8 mouse cellular contexts compared by ENCODE assay signal in the genomic region with DNA sequence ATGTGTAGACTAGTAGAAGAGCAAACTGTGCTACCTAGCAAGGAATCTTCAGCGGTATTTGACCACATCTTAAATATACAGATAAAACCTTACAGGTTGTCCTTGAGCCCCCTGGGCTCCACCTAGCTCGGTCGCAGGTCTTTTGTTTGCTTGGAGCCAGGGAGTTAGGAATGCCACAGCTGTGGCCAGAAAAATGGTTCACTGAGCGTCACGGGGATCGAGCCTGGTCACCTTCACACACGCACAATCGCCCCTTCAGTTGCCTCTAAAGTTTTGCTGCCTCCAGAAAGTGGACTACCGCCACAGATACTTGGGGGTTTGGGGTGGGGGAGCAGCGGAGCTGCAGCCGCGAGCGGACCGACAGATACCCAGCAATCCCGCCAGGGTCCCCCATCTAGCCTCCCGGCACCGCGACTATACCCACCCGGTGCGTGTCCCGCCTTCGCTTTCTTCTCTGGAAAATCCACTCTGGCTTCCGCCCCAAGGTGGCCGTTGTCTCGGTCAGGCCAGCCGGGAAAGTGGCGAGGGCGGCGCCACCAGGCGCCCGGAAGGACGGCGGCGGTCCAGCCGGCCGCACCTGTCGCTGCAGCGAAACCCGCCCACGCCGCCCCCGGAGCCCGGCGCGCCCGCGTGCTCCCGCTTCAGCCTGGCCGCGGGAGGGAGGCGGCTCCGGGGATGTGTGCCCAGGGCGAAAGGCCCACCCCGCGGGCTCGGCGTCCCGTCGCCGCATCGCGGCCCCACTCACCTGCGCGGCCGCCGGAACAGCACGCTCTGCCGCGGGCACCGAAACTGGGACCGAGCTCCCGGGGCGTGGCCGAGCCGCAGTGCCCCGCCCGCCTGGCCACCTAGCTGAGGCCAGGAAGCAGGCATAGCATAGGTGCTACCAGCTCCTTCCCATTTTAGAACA. TPM values are rescaled to one million over a fixed set of nuclear protein-coding genes. Genes with fewer than 3 reads are reported as not detected.
A peak's percentile ranks its signal among the peaks of the same experiment; 100 is the strongest.
DNase-seq lines count a peak whose midpoint lies in the region; ATAC-seq and TF ChIP-seq lines count a peak whose summit lies in the region.

Marveld2 (minus strand) TSS at position 791 of the 907 bp plus-strand sequence.

- DNase-seq in ES-E14 (ENCODE audit: low read depth, low spot score): no peak
- DNase-seq in cerebellum, adult 11-12 months: peak; percentile 89
- peak; percentile 8 to 30 for DNase-seq in left cerebral cortex, adult 8-10 months (ENCODE audit: low spot score in 2 of 2)
- DNase-seq in lung, postnatal 4 days: peak; percentile 73 to 79
- DNase-seq in right cerebral cortex, adult 18-20 months: peak; percentile 40
- DNase-seq in urinary bladder, postnatal 25 days (ENCODE audit: low spot score): peak; percentile 52

- H3K4me3 ChIP-seq in ES-E14 (ENCODE audit: insufficient read depth in 1 of 2, low read depth in 1 of 2, low read length in 2 of 2, poor library complexity in 1 of 2, severe bottlenecking in 1 of 2): peak within 1 kb of the TSS; percentile 82 to 83
- H3K4me3 ChIP-seq in forebrain, embryonic 15.5 days: peak within 1 kb of the TSS; percentile 52
- H3K4me3 ChIP-seq in hindbrain, embryonic 13.5 days: peak within 1 kb of the TSS; percentile 58

- peak within 1 kb of the TSS; percentile 81 for H3K4me2 ChIP-seq in forebrain, embryonic 15.5 days (replicated peaks)
- H3K4me2 ChIP-seq in hindbrain, embryonic 13.5 days: peak within 1 kb of the TSS; percentile 82

- no peak within 1 kb of the TSS for H3K27ac ChIP-seq in ES-E14 (ENCODE audit: insufficient read depth, low read depth, low read length, poor library complexity, severe bottlenecking)
- H3K27ac ChIP-seq in forebrain, embryonic 15.5 days (replicated peaks): no peak within 1 kb of the TSS
- H3K27ac ChIP-seq in hindbrain, embryonic 13.5 days: no peak within 1 kb of the TSS

- peaks cover 12% of the 10 kb centered on the region for H3K27me3 ChIP-seq in forebrain, embryonic 15.5 days
- H3K27me3 ChIP-seq in hindbrain, embryonic 13.5 days: peaks cover 28% of the 10 kb centered on the region

- H3K9ac ChIP-seq in ES-E14 (ENCODE audit: insufficient read depth, low read depth, low read length, poor library complexity, severe bottlenecking): peak within 1 kb of the TSS; percentile 81
- H3K9ac ChIP-seq in forebrain, embryonic 15.5 days (replicated peaks): peak within 1 kb of the TSS; percentile 49
- peak within 1 kb of the TSS; percentile 75 for H3K9ac ChIP-seq in hindbrain, embryonic 13.5 days

- WGBS in forebrain, embryonic 15.5 days: 3% methylated on average over 55 of the region's 77 CpGs
- 3% methylated on average over 65 of the region's 77 CpGs for WGBS in hindbrain, embryonic 13.5 days

- H3K9me3 ChIP-seq in ES-E14 (ENCODE audit: control insufficient read depth, insufficient read depth, low read depth, low read length): no peaks in the 10 kb centered on the region
- H3K9me3 ChIP-seq in forebrain, embryonic 15.5 days: no peaks in the 10 kb centered on the region
- H3K9me3 ChIP-seq in hindbrain, embryonic 13.5 days: no peaks in the 10 kb centered on the region

- H3K36me3 ChIP-seq in ES-E14 (ENCODE audit: control insufficient read depth, insufficient read depth, low read length, poor library complexity, severe bottlenecking): peaks cover 2% of the 10 kb centered on the region; the same call in 1 of the 2 replicates
- H3K36me3 ChIP-seq in forebrain, embryonic 15.5 days: peaks cover 35% of the 10 kb centered on the region
- peaks cover 40% of the 10 kb centered on the region for H3K36me3 ChIP-seq in hindbrain, embryonic 13.5 days

- peak; percentile 72 for ATAC-seq in forebrain, embryonic 15.5 days (replicated peaks)
- ATAC-seq in hindbrain, embryonic 13.5 days (ENCODE audit: low FRiP score): peak; percentile 72

- peaks cover 3% of the 10 kb centered on the region in 2 experiments; a peak in 1 of 4 replicates for H3K4me1 ChIP-seq in ES-E14 (ENCODE audit: control insufficient read depth in 2 of 2, insufficient read depth in 2 of 2, low read length in 2 of 2, poor library complexity in 1 of 2)
- H3K4me1 ChIP-seq in forebrain, embryonic 15.5 days: peaks cover 8% of the 10 kb centered on the region; the same call in 1 of the 2 replicates
- peaks cover 9% of the 10 kb centered on the region for H3K4me1 ChIP-seq in hindbrain, embryonic 13.5 days (replicated peaks)

- in situ Hi-C loops in ES-E14 (cut with MboI; ENCODE audit: low sequenced_read_pairs in 2 of 2, unreplicated experiment in 2 of 2): no loop called here

TF ChIP-seq in ES-E14, 5 proteins besides CTCF, POLR2A, EP300 and RAD21:
- TF ChIP-seq MAFK (IDR thresholded peaks at IDR 0.05; ENCODE audit: insufficient read depth, low read depth, low read length) (no peak), HCFC1 (IDR thresholded peaks at IDR 0.05; ENCODE audit: borderline replicate concordance, insufficient read depth, low read length) (peak; percentile 53; the same call in 1 of the 2 replicates)

RNA-seq across cellular contexts. Expression of gene Marveld2, which starts in this region (rescaled TPM):
- 2.5 and 4.7 TPM in 2 replicates for total RNA-seq in ES-E14 (2012; rRNA removed)
- 1.1 and 1.4 TPM in 2 replicates for polyA plus RNA-seq in forebrain, embryonic 15.5 days (2015; fragmentation: Nextera tagmentation; extraction: Ambion mirVana)
- polyA plus RNA-seq in hindbrain, embryonic 13.5 days (2015; fragmentation: Nextera tagmentation; extraction: Ambion mirVana): 2.4 TPM in 2 replicates
- 1 to 10 TPM in 3 of 4 experiments, under 1 TPM in 1; 0.57 to 1.8 (median 1.5) TPM for total RNA-seq in left cerebral cortex, adult 8-10 months (2022)
